Mouse (Mus musculus) testis, adult 2 months (tissue): Measurements from ENCODE around the gene Timm17a.

Experiments
- CTCF ChIP-seq: fragments of 200-500 bp; IDR thresholded peaks from 2 replicates; pipeline ENCODE4 v1.5.1; 2012; ENCODE audit warnings: low read depth, mild to moderate bottlenecking, inconsistent platforms, low read length, moderate library complexity; ENCODE audit not compliant: control insufficient read depth, insufficient read depth, insufficient replicate concordance
- POLR2A ChIP-seq: fragments of 200-500 bp; IDR thresholded peaks from 2 replicates; pipeline ENCODE4 v1.6.1; 2012; ENCODE audit warnings: low read depth, mild to moderate bottlenecking, inconsistent platforms, low read length, moderate library complexity; ENCODE audit not compliant: control insufficient read depth

DNA sequence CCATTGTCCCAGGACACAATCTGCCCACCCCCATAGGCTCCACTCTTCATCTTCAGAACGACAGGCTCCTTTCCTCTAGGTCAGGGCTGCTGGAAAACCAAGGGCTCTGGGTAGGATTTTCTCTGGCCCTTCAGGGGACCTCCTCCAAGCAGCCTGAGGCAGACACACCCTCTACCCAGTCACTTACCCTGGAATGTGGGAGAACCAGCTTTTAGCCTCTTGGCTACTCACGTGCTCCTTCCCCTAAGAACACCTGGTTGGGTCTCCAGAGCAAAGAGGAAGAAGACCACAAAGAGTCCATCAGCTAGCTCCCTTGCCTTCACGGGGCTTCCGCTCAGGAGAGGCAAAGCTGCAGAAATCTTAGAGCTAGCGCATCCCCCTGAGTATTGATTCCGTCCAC is 52.6 kb downstream of the Timm17a start:
- no peak for TF ChIP-seq CTCF
- TF ChIP-seq POLR2A: no peak
